Mouse (Mus musculus) CH12.LX (cell line): ENCODE results near the gene Rin3. TPM values are rescaled to one million over a fixed set of nuclear protein-coding genes. Genes with fewer than 3 reads are reported as not detected.

Source experiments
- DNase-seq: peaks from one replicate; pipeline ENCODE4 v3.0.0-alpha.2; 2013; ENCODE audit errors: extremely low read depth
- H3K27ac ChIP-seq: 2 replicates; pipeline ENCODE4 v1.5.1; 2012; ENCODE audit warnings: low read depth, mild to moderate bottlenecking, control low read depth, moderate library complexity; ENCODE audit not compliant: insufficient read depth
- H3K27me3 ChIP-seq: replicated peaks from 2 replicates; pipeline ENCODE3; 2012; ENCODE audit warnings: inconsistent platforms
- H3K36me3 ChIP-seq, 2 experiments: replicated peaks in 1 of 2; 2 replicates each; pipeline versions ENCODE3 to v1.6.1; 2012; ENCODE audit warnings: inconsistent platforms in 1 of 2, low read length in 1 of 2, mild to moderate bottlenecking in 1 of 2, mixed read lengths in 1 of 2, moderate library complexity in 1 of 2; ENCODE audit not compliant: control insufficient read depth in 1 of 2, insufficient read depth in 1 of 2
- H3K4me1 ChIP-seq, 2 experiments: 2 replicates each; pipeline ENCODE4 v1.6.1; 2012; ENCODE audit warnings: inconsistent platforms in 1 of 2, moderate library complexity in 1 of 2; ENCODE audit not compliant: insufficient read depth in 2 of 2, control insufficient read depth in 1 of 2
- H3K4me2 ChIP-seq: 2 replicates; pipeline ENCODE4 v1.6.1; 2012; ENCODE audit warnings: low read depth, mild to moderate bottlenecking, control low read depth; ENCODE audit not compliant: poor library complexity, insufficient read depth, severe bottlenecking
- H3K4me3 ChIP-seq, 3 experiments: fragments of 150-350 bp in 1 of 3; sonication (generic) in 1 of 3; replicated peaks in 1 of 3; 2 replicates each; pipeline versions ENCODE3 to v1.5.1; 2011 to 2012; ENCODE audit warnings: low read depth in 2 of 3, low read length in 2 of 3, mild to moderate bottlenecking in 2 of 3, moderate library complexity in 2 of 3, control low read depth in 1 of 3, improper control_type of control experiment in 1 of 3, inconsistent platforms in 1 of 3, mixed read lengths in 1 of 3; ENCODE audit not compliant: poor library complexity in 1 of 3
- H3K79me2 ChIP-seq: replicated peaks from 2 replicates; pipeline ENCODE4 v1.6.1; 2012; ENCODE audit warnings: mild to moderate bottlenecking, moderate library complexity; ENCODE audit not compliant: control insufficient read depth, poor library complexity, insufficient read depth, severe bottlenecking; ENCODE audit errors: extremely low read depth
- H3K9ac ChIP-seq: 2 replicates; pipeline ENCODE4 v1.6.1; 2012; ENCODE audit warnings: low read depth, mild to moderate bottlenecking, control low read depth, moderate library complexity; ENCODE audit not compliant: insufficient read depth
- H3K9me3 ChIP-seq: replicated peaks from 2 replicates; pipeline ENCODE3; 2012; ENCODE audit warnings: low read length, inconsistent platforms, mixed read lengths
- BHLHE40 ChIP-seq: IDR thresholded peaks from 2 replicates; pipeline ENCODE4 v1.6.1; 2011; ENCODE audit warnings: mild to moderate bottlenecking, low read depth, low read length, improper control_type of control experiment
- CHD2 ChIP-seq: IDR thresholded peaks from 2 replicates; pipeline ENCODE4 v1.6.1; 2011; ENCODE audit warnings: low read length, improper control_type of control experiment
- CTCF ChIP-seq, 2 experiments: IDR thresholded peaks in 1 of 2; conservative IDR thresholded peaks in 1 of 2; 2 replicates each; pipeline ENCODE4 v1.5.1; 2011 to 2012; ENCODE audit warnings: low read depth in 2 of 2, low read length in 2 of 2, improper control_type of control experiment in 1 of 2, inconsistent platforms in 1 of 2, mild to moderate bottlenecking in 1 of 2, moderate library complexity in 1 of 2
- ELF1 ChIP-seq: IDR thresholded peaks from 2 replicates; pipeline ENCODE4 v1.6.1; 2014; ENCODE audit warnings: low read depth, mild to moderate bottlenecking, inconsistent platforms, low read length, improper control_type of control experiment
- ETS1 ChIP-seq: conservative IDR thresholded peaks from 2 replicates; pipeline ENCODE4 v1.6.1; 2012; ENCODE audit warnings: low read depth, mild to moderate bottlenecking, inconsistent platforms, low read length, improper control_type of control experiment, moderate library complexity
- GABPA ChIP-seq: IDR thresholded peaks from 2 replicates; pipeline ENCODE4 v1.6.1; 2012; ENCODE audit warnings: low read depth, low read length, improper control_type of control experiment, inconsistent platforms; ENCODE audit not compliant: insufficient replicate concordance
- HCFC1 ChIP-seq: IDR thresholded peaks from 2 replicates; pipeline ENCODE4 v1.6.1; 2012; ENCODE audit warnings: low read depth, mild to moderate bottlenecking, inconsistent platforms, low read length, improper control_type of control experiment
- MAFK ChIP-seq: IDR thresholded peaks from 2 replicates; pipeline ENCODE4 v1.6.1; 2011; ENCODE audit warnings: low read length, improper control_type of control experiment; ENCODE audit not compliant: insufficient replicate concordance
- MEF2A ChIP-seq: IDR thresholded peaks from 2 replicates; pipeline ENCODE4 v1.6.1; 2014; ENCODE audit warnings: low read depth, mild to moderate bottlenecking, inconsistent platforms, low read length, improper control_type of control experiment, borderline replicate concordance
- MYC ChIP-seq: IDR thresholded peaks from 2 replicates; pipeline ENCODE4 v1.6.1; 2011; ENCODE audit warnings: low read depth, mild to moderate bottlenecking, improper control_type of control experiment, low read length
- NRF1 ChIP-seq: IDR thresholded peaks from 2 replicates; pipeline ENCODE4 v1.6.1; 2014; ENCODE audit warnings: low read depth, mild to moderate bottlenecking, inconsistent platforms, low read length, improper control_type of control experiment, moderate library complexity
- PAX5 ChIP-seq: IDR thresholded peaks from 2 replicates; pipeline ENCODE4 v1.6.1; 2012; ENCODE audit warnings: low read length, inconsistent platforms, mixed read lengths
- RAD21 ChIP-seq: IDR thresholded peaks from 2 replicates; pipeline ENCODE4 v1.6.1; 2011; ENCODE audit warnings: low read depth, mild to moderate bottlenecking, low read length, improper control_type of control experiment, moderate library complexity
- SIN3A ChIP-seq: IDR thresholded peaks from 2 replicates; pipeline ENCODE4 v1.6.1; 2012; ENCODE audit warnings: low read length, improper control_type of control experiment, inconsistent platforms
- SMC3 ChIP-seq: IDR thresholded peaks from 2 replicates; pipeline ENCODE4 v1.6.1; 2011; ENCODE audit warnings: low read depth, low read length, improper control_type of control experiment
- TCF12 ChIP-seq: IDR thresholded peaks from 2 replicates; pipeline ENCODE4 v1.6.1; 2014; ENCODE audit warnings: low read depth, mild to moderate bottlenecking, inconsistent platforms, low read length, improper control_type of control experiment
- UBTF ChIP-seq: IDR thresholded peaks from 2 replicates; pipeline ENCODE4 v1.6.1; 2012; ENCODE audit warnings: low read depth, mild to moderate bottlenecking, inconsistent platforms, low read length, improper control_type of control experiment, moderate library complexity
- USF1 ChIP-seq: IDR thresholded peaks from 2 replicates; pipeline ENCODE4 v1.6.1; 2014; ENCODE audit warnings: low read depth, mild to moderate bottlenecking, inconsistent platforms, low read length, improper control_type of control experiment
- ZC3H11A ChIP-seq: IDR thresholded peaks from 2 replicates; pipeline ENCODE4 v1.6.1; 2012; ENCODE audit warnings: low read depth, mild to moderate bottlenecking, inconsistent platforms, low read length, improper control_type of control experiment
- ZMIZ1 ChIP-seq: IDR thresholded peaks from 2 replicates; pipeline ENCODE4 v1.6.1; 2012; ENCODE audit warnings: low read depth, mild to moderate bottlenecking, inconsistent platforms, low read length, improper control_type of control experiment
- ZNF384 ChIP-seq: IDR thresholded peaks from 2 replicates; pipeline ENCODE4 v1.6.1; 2012; ENCODE audit warnings: low read depth, low read length, improper control_type of control experiment, inconsistent platforms
- dilution Hi-C: fragments of 300-500 bp; cut with MboI; formaldehyde crosslinking; loops from 2 replicates; pipeline ENCODE4 v1.14.3; 2020; ENCODE audit warnings: low sequenced_read_pairs; ENCODE audit not compliant: extremely low pct_unique_long_range_greater_than_20kb, extremely low pct_ligation_motif_present
- in situ Hi-C: fragments of 300-500 bp; cut with MboI; formaldehyde crosslinking; loops from 3 replicates; pipeline ENCODE4 v1.14.3; 2019; ENCODE audit warnings: low sequenced_read_pairs, low pct_ligation_motif_present, low pct_unique_long_range_greater_than_20kb, mixed read lengths
- polyA plus RNA-seq: library from polyadenylated mRNA; unstranded; fragments of >175 nt; gene quantifications from 2 replicates; pipeline ENCODE4 v1.2.1, GENCODE M21; 2012; ENCODE audit warnings: low read depth; ENCODE audit not compliant: insufficient read length
- total RNA-seq, 2 experiments: library from RNA; depleted of rRNA; stranded (reverse); fragments of 300-350 nt in 1 of 2; fragments of >200 nt in 1 of 2; gene quantifications; 2 replicates each; pipeline ENCODE4 v1.2.3; 2012 to 2014

Gene Rin3
- total and polyA plus RNA-seq, 3 experiments, result 2.4 to 10.0 (median 8.4) TPM

- TF ChIP-seq MEF2A, result no peak
Measured at GRCm38 (mm10) chr12:102326753-102327340, 44.0 kb downstream of the Rin3 start (continued).

DNA sequence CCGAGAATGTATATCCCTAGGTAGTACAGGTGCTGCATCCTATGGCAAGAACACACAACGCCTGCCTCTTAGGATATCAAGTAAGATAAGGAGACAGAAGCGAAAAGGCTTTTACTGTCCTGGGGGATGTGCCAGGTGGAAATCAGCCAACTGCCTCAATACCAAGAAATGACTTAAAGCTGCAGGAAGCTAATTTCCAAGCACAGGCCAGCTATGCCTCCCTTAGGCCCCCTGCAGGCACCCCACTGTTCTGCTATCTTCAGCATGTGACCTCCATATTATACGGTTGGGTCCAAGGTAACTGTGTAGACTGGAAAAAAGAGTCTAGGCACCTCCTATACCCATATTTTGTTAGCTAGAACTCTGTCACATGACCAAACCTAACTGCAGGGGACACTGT, 44.7 kb downstream of the Rin3 start:
- H3K27me3 ChIP-seq, result no peaks in the 10 kb centered on the region
- dilution Hi-C loops (no loop called here), in situ Hi-C loops (no loop called here)
- no peak overlapping the region for H3K27ac ChIP-seq
- H3K79me2 ChIP-seq, result no peaks in the 10 kb centered on the region
- DNase-seq, result no peak
- TF ChIP-seq UBTF, result no peak
- no peak for TF ChIP-seq SIN3A
- no peak for TF ChIP-seq ZC3H11A
- TF ChIP-seq BHLHE40, result 0 out of 2 replicates have a peak, but pooled peaks have one; percentile 9
- no peak for TF ChIP-seq PAX5
- no peak for TF ChIP-seq CHD2
- peak; percentile 10; the same call in 1 of the 2 replicates for TF ChIP-seq SMC3
- TF ChIP-seq ZMIZ1, result no peak
- 0 out of 2 replicates have a peak, but pooled peaks have one; percentile 24 for TF ChIP-seq MYC
- no peak for TF ChIP-seq NRF1
- TF ChIP-seq HCFC1, result no peak
- TF ChIP-seq TCF12, result no peak
- TF ChIP-seq ETS1, result no peak
- no peak for TF ChIP-seq ZNF384
- TF ChIP-seq CTCF (conservative IDR thresholded peaks at IDR 0.05 in 1 of 2, IDR thresholded peaks at IDR 0.05 in 1 of 2; ENCODE audit: low read depth in 2 of 2, low read length in 2 of 2), result peak in 1 of 2 experiments; percentile 33; a peak in 2 of 4 replicates
- TF ChIP-seq MAFK, result no peak
- no peak for TF ChIP-seq USF1
- TF ChIP-seq MEF2A, result no peak
- TF ChIP-seq GABPA, result no peak
- TF ChIP-seq ELF1, result no peak
- TF ChIP-seq RAD21, result peak; percentile 9
- H3K4me1 ChIP-seq, result peaks cover 30 to 63% of the 10 kb centered on the region in 2 experiments
- H3K9ac ChIP-seq, result no peak overlapping the region
- H3K9me3 ChIP-seq, result no peaks in the 10 kb centered on the region
- H3K4me2 ChIP-seq, result no peak overlapping the region
- H3K4me3 ChIP-seq, result no peak overlapping the region
- peaks cover 0 to 37% of the 10 kb centered on the region in 2 experiments for H3K36me3 ChIP-seq
